Mouse (Mus musculus) small intestine, adult 2 months (tissue): Measurements from ENCODE around the gene Rph3al. TPM values are rescaled to one million over a fixed set of nuclear protein-coding genes. Genes with fewer than 3 reads are reported as not detected.

Source experiments
- H3K27ac ChIP-seq: fragments of 200-500 bp; 2 replicates; pipeline ENCODE4 v1.5.1; 2012; ENCODE audit warnings: low read depth, low read length, control low read depth, inconsistent platforms; ENCODE audit not compliant: insufficient read depth
- H3K27me3 ChIP-seq: fragments of 200-500 bp; 2 replicates; pipeline ENCODE4 v1.6.1; 2012; ENCODE audit warnings: mild to moderate bottlenecking, moderate library complexity, low read length, inconsistent platforms; ENCODE audit not compliant: control insufficient read depth, insufficient read depth
- H3K36me3 ChIP-seq: fragments of 200-500 bp; 2 replicates; pipeline ENCODE4 v1.6.1; 2012; ENCODE audit warnings: mild to moderate bottlenecking, low read length, control low read depth, inconsistent platforms; ENCODE audit not compliant: control insufficient read depth, insufficient read depth
- H3K4me1 ChIP-seq: fragments of 200-500 bp; 2 replicates; pipeline ENCODE4 v1.6.1; 2012; ENCODE audit warnings: low read length, inconsistent platforms, mixed read lengths; ENCODE audit not compliant: control insufficient read depth, insufficient read depth, insufficient read length
- H3K4me3 ChIP-seq: fragments of 200-500 bp; 2 replicates; pipeline ENCODE4 v1.5.1; 2012; ENCODE audit warnings: low read depth, mild to moderate bottlenecking, control low read depth, inconsistent platforms, low read length, moderate library complexity
- CTCF ChIP-seq: fragments of 200-500 bp; IDR thresholded peaks from 2 replicates; pipeline ENCODE4 v1.5.1; 2012; ENCODE audit warnings: low read depth, mild to moderate bottlenecking, control low read depth, inconsistent platforms, low read length, moderate library complexity, mixed read lengths; ENCODE audit not compliant: insufficient replicate concordance, insufficient read length; ENCODE audit errors: extremely low read depth
- POLR2A ChIP-seq: fragments of 200-500 bp; IDR thresholded peaks from 2 replicates; pipeline ENCODE4 v1.6.1; 2012; ENCODE audit warnings: low read depth, mild to moderate bottlenecking, control low read depth, inconsistent platforms, low read length, moderate library complexity
- WGBS: fragments of 180-500 bp; shearing (Covaris S2); methylation state at CpG from one replicate; pipeline ENCODE4 v1.1.7; 2018; 5-methylcytosine and 5-hydroxymethylcytosine counted together
- polyA plus RNA-seq: library from polyadenylated mRNA; depleted of rRNA; stranded (reverse); fragments of >200 nt; gene quantifications from 2 replicates; pipeline ENCODE4 v1.2.3, GENCODE M21; 2012

Rph3al gene
- polyA plus RNA-seq, 1 experiment: 12.6 TPM

DNA sequence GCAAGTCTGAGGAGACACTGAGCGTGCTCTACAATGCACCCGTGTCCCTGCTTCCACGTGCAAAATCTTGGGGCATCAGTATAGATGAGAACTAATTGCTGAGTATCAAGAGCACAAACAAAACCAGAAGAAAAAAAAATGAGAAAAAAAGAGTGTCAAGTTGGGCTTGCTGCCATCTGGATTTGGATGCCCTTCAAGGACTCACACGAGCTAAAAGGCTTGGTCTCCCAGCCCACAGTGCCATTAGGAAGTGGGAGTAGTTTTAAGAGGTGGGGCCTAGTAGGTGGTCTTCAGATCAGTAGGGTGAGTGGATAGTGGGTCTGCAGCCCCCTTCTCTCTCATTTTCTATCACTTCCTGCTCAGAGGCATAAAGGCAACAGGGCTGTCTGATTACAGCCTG lies 75.8 kb downstream of the Rph3al start:
- H3K27ac ChIP-seq: no peak overlapping the region
- H3K27me3 ChIP-seq: no peaks in the 10 kb centered on the region
- H3K36me3 ChIP-seq: no peaks in the 10 kb centered on the region
- TF ChIP-seq POLR2A: no peak
- no peak for TF ChIP-seq CTCF
- WGBS: 72% methylated on average over 4 of the region's 4 CpGs
- no peaks in the 10 kb centered on the region for H3K4me1 ChIP-seq
- no peak overlapping the region for H3K4me3 ChIP-seq

DNA sequence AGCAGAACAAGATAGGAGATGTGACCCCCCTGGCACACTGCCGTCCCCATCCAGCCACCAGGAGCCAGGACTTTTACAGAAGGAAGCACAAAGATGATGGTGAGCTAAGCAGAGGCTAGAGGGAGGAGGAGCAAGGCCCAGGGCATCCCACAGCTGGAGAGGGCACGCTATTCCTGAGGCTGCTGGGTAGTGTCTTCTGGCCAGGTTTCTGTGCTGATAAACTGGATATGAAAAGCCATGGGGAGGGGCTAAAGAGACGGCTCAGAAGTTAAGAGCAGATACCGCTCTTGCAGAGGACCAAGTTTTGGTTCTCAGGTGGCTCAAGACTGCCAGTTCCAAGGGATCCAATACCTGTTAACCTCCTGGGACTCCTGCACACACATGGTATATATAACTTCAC lies 76.6 kb downstream of the Rph3al start:
- 68% methylated on average over 4 of the region's 4 CpGs for WGBS
- no peak for TF ChIP-seq POLR2A
- TF ChIP-seq CTCF: no peak
- H3K36me3 ChIP-seq: no peaks in the 10 kb centered on the region
- H3K4me1 ChIP-seq: no peaks in the 10 kb centered on the region
- H3K27ac ChIP-seq: no peak overlapping the region
- H3K27me3 ChIP-seq: no peaks in the 10 kb centered on the region
- no peak overlapping the region for H3K4me3 ChIP-seq

DNA sequence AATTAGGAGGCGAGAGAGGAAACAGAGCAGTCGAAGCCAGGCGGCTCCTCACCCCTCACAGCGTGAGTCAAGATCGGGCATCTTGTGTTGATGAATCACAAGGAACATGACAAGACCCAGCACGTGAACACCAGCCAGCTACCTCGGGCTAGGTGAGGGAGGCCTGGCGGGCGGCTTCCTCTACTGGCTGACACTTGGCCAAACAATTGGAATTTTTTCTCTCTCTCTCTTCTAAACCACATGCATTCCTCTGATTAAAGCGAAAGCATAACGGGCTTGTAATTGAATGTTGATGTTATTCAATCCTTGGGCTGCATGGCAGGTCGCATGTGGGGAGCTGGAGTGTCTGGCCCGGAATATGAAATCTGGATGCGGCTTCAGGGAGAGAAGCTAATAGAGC lies 77.0 kb downstream of the Rph3al start:
- Histone ChIP-seq H3K27ac (no peak overlapping the region), H3K27me3 (no peaks in the 10 kb centered on the region), H3K4me3 (no peak overlapping the region), H3K36me3 (no peaks in the 10 kb centered on the region), H3K4me1 (no peaks in the 10 kb centered on the region)
- TF ChIP-seq CTCF (no peak), POLR2A (no peak)
- 68% methylated on average over 14 of the region's 14 CpGs for WGBS

DNA sequence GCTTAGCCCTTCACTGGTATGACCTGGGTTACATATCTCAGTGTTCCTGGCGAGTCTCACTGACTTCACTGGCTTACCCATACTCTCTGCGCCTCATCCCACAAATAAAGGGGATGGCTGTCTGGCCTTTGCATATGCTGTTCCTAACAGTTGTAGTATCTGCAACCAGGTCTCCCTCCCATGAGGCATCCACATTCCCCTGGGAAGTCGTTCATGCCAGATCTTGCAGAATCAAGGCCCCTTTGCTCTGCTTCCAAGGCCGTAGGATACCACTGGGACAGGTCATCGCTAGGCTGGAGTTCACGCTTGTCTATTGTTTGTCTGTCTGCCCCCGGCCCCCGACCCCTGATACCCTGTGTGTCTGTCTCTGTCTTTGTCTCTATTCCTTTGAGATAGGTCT lies 78.8 kb downstream of the Rph3al start:
- Histone ChIP-seq H3K27ac (no peak overlapping the region), H3K27me3 (no peaks in the 10 kb centered on the region), H3K36me3 (no peaks in the 10 kb centered on the region; the same call in 1 of the 2 replicates), H3K4me1 (no peaks in the 10 kb centered on the region), H3K4me3 (no peak overlapping the region)
- WGBS: 88% methylated on average over 8 of the region's 8 CpGs
- TF ChIP-seq CTCF (no peak), POLR2A (no peak)

DNA sequence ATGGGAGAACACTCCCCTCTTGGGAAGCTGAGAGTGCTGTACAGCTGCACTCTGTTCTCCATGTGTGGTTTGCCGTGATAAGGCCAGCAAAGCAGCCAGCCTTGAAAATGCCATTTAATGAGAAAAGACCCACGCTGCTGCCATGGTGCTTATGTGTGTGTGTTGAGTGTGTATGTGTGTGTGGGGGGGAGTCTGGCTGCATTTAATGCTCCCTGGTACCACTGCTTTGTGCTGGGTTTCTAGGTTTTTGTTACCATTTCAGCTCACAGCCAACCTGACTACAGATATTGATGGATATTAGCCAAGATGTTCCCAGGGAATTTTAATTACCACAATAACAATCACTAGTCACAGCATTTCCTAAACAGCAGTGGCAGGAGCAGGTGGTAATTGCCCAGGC lies 79.3 kb downstream of the Rph3al start:
- Histone ChIP-seq H3K36me3 (peaks cover 1% of the 10 kb centered on the region; the same call in 1 of the 2 replicates), H3K4me3 (no peak overlapping the region), H3K4me1 (no peaks in the 10 kb centered on the region), H3K27me3 (no peaks in the 10 kb centered on the region), H3K27ac (no peak overlapping the region)
- WGBS: 92% methylated on average over 2 of the region's 2 CpGs
- TF ChIP-seq CTCF (no peak), POLR2A (no peak)

DNA sequence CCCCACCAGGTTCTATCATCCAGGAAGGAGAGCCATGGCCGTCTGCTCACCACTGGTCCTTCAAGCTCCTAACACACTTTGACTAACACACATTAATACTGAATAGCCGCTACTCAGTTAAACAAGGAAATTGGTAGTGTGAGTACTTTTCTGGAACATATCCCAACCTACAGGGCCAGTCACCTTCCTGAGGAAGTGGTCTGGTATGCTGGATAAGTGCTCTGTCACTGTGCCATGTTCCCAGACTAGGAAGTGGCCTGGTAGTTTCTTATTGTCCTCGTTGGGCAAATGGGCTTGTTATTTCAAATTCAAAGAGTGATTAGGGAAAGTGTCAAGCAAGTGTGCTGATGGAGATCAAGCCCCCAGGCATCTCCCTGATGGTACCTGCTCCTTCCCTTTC lies 80.4 kb downstream of the Rph3al start:
- Histone ChIP-seq H3K27me3 (no peaks in the 10 kb centered on the region), H3K4me3 (no peak overlapping the region), H3K27ac (no peak overlapping the region), H3K36me3 (peaks cover 5% of the 10 kb centered on the region), H3K4me1 (no peaks in the 10 kb centered on the region)
- 52% methylated on average over 3 of the region's 3 CpGs for WGBS
- TF ChIP-seq POLR2A: no peak
- no peak for TF ChIP-seq CTCF

DNA sequence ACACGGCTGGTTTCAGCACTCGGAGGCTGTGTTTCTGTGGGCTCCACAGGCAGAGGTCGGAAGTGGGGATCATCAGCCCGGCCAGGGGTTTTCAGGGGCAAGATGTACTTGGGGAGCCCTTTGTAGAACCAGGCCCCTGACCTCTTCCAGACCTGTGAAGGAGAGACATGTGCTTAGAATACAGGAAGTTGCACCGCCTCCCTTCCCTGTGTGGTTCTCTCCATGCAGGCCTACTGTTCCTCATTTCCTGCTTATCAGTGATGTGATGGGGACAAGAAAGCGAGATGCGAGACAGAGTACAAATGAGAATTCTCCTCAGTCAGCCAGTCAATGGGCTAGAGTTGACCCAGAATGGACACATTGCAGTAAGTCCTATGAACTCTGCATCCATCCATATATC lies 83.9 kb downstream of the Rph3al start:
- H3K4me3 ChIP-seq: no peak overlapping the region
- 91% methylated on average over 7 of the region's 7 CpGs for whole genome bisulfite sequencing
- H3K4me1 ChIP-seq: no peaks in the 10 kb centered on the region
- H3K36me3 ChIP-seq: peaks cover 6% of the 10 kb centered on the region
- no peaks in the 10 kb centered on the region for H3K27me3 ChIP-seq
- H3K27ac ChIP-seq: no peak overlapping the region
- TF ChIP-seq CTCF: no peak
- TF ChIP-seq POLR2A: no peak

DNA sequence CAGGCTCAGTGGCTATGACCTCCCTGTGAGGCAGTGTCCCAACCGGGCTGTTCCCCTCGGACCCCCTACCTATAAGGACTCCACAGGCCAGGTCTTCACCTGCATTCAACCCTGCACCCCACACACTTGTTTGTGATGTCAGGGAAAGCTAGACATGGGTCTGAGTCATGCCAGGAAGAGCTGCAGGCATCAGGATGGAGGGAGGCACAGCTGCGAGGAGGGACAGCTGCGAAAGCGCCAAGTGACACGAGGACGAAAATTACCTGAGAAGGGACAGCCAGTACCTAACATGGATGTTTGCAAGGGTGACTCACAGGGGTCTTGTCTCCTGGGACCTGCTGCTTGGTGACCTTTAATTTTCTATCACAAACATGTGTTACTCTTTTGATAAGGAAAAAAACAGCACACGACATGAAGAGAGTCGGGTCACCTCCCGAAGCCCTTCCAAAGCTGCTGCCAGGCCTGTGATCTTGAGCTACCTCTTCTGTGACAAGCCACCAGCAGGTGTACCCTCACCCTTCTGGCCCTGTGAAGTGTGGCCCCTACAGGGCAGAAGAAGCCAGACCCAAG lies 85.1 kb downstream of the Rph3al start:
- Histone ChIP-seq H3K4me1 (no peaks in the 10 kb centered on the region), H3K4me3 (no peak overlapping the region), H3K36me3 (peaks cover 6% of the 10 kb centered on the region), H3K27me3 (no peaks in the 10 kb centered on the region), H3K27ac (no peak overlapping the region)
- WGBS: 89% methylated on average over 10 of the region's 10 CpGs
- TF ChIP-seq CTCF (no peak), POLR2A (no peak)
